Mouse (Mus musculus) CD4-positive, CD25-positive, alpha-beta regulatory T cell, adult 9 weeks (primary cell): ENCODE data around the gene Mdh2. TPM values are rescaled to one million over a fixed set of nuclear protein-coding genes. Genes with fewer than 3 reads are reported as not detected.

Experiments
- polyA plus RNA-seq: library from polyadenylated mRNA; unstranded; fragments of 100-300 nt; shearing (Covaris generic); gene quantifications from one replicate; pipeline ENCODE4 v1.2.1, GENCODE M21; 2017

Mdh2 gene
- 559 TPM for polyA plus RNA-seq

GRCm38 (mm10) chr5:135778471-135779445 is at the start of gene Mdh2:
TSS of gene Mdh2 (plus strand) at chr5:135778480.

GRCm38 (mm10) chr5:135743741-135744609 is 34.3 kb upstream of the Mdh2 start, which contains the start of gene Tmem120a:
TSS of gene Tmem120a (minus strand) at chr5:135744448.

GRCm38 (mm10) chr5:135777796-135778470 is 347 bp upstream of the Mdh2 start, which contains the start of gene Styxl1:
TSS of gene Styxl1 (minus strand) at chr5:135778385.

GRCm38 (mm10) chr5:135806555-135807262 is 28.4 kb downstream of the Mdh2 start, which contains the start of gene Srrm3:
TSS of gene Srrm3 (plus strand) at chr5:135806890.

Other genes starting within 250 kb of the Mdh2 start
- 5.7 TPM for gene Hip1, start 233.4 kb upstream of the Mdh2 start, polyA plus RNA-seq
- gene Ccl26, start 214.9 kb upstream of the Mdh2 start, polyA plus RNA-seq = not detected
- not detected for gene Ccl24, start 205.4 kb upstream of the Mdh2 start, polyA plus RNA-seq
- 21.8 TPM for gene Rhbdd2, start 145.9 kb upstream of the Mdh2 start, polyA plus RNA-seq
- gene Por, start 108.4 kb upstream of the Mdh2 start, polyA plus RNA-seq = 84.7 TPM
- gene Tmem120a, start 34.0 kb upstream of the Mdh2 start, polyA plus RNA-seq = 55.8 TPM
- gene Styxl1, start 95 bp upstream of the Mdh2 start, polyA plus RNA-seq = 1.6 TPM
- gene Srrm3, start 28.4 kb downstream of the Mdh2 start, polyA plus RNA-seq = not detected
- gene Hspb1, start 109.4 kb downstream of the Mdh2 start, polyA plus RNA-seq = 0.62 TPM
- 72.4 TPM for gene Ywhag, start 156.1 kb downstream of the Mdh2 start, polyA plus RNA-seq
- gene Ssc4d, start 196.1 kb downstream of the Mdh2 start, polyA plus RNA-seq = 1.7 TPM
- not detected for gene Zp3, start 201.6 kb downstream of the Mdh2 start, polyA plus RNA-seq
- 26.3 TPM for gene Dtx2, start 216.3 kb downstream of the Mdh2 start, polyA plus RNA-seq